Mouse (Mus musculus): ENCODE data around the gene Clcnka. TPM values are rescaled to one million over a fixed set of nuclear protein-coding genes. Genes with fewer than 3 reads are reported as not detected.

The Clcnka gene
- polyA plus RNA-seq, 1 experiment = not detected

DNA sequence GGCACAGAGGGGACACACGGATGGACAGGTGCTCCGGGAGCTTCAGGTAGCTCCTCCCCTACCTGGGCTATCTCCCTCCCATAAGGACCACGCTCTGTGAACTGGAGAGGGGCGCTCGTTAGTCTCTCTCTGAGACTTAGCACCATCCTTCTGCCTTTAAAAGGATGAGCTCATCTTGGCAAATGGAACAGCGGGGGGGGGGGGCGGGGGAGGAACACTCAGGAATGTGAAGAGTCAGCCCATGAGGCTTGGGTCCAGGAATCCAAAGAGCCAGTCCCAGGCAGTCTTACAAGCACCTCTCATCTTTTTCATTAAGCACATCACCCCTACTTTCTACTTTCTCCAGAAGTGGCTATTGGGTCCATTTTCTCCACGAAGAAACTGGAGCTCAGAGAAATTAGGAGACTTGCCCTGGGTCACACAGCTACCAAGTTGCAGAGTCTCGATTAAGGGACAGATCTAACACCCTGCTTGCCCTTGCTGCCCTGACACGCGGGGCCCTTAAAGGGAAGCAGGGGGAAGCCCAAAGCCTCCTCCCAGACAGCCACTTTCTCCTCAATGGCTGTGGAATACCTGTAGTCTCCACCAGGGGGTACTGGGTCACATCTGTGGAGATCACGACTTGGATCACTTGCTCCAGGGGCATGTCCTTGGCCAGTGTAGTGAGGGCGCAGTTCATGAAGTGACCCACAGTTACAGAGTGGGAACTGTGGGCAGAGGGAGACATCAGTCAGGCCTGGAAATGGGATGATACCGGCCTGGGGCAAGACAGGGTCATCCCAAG lies 8.2 kb upstream of the Clcnka start:
- Histone ChIP-seq H3K4me3 (ENCODE audit: insufficient read depth, low read depth, low read length) (no peak overlapping the region), H3K27ac (replicated peaks; ENCODE audit: low read depth, low read length) (no peak overlapping the region), H3K4me1 (ENCODE audit: control insufficient read depth, insufficient read depth, insufficient read length, low read length) (no peaks in the 10 kb centered on the region)

DNA sequence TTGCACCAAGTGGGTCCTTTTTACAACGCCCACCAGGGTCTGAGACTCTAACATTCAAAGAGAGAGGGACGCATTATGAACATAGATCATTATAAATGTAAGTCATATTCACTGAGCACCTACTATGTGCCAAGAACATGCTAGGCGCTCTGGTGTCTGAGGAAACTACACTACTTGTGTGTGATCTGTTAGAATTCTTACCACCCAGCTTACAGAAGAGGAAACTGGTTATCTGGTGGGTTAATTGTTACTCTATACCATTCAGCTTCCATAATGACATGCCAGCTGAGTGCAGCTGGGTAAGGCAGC lies 6.7 kb upstream of the Clcnka start:
- Histone ChIP-seq H3K27ac (replicated peaks; ENCODE audit: low read depth, low read length) (no peak overlapping the region), H3K4me1 (ENCODE audit: control insufficient read depth, insufficient read depth, insufficient read length, low read length) (no peaks in the 10 kb centered on the region), H3K4me3 (ENCODE audit: insufficient read depth, low read depth, low read length) (no peak overlapping the region)

DNA sequence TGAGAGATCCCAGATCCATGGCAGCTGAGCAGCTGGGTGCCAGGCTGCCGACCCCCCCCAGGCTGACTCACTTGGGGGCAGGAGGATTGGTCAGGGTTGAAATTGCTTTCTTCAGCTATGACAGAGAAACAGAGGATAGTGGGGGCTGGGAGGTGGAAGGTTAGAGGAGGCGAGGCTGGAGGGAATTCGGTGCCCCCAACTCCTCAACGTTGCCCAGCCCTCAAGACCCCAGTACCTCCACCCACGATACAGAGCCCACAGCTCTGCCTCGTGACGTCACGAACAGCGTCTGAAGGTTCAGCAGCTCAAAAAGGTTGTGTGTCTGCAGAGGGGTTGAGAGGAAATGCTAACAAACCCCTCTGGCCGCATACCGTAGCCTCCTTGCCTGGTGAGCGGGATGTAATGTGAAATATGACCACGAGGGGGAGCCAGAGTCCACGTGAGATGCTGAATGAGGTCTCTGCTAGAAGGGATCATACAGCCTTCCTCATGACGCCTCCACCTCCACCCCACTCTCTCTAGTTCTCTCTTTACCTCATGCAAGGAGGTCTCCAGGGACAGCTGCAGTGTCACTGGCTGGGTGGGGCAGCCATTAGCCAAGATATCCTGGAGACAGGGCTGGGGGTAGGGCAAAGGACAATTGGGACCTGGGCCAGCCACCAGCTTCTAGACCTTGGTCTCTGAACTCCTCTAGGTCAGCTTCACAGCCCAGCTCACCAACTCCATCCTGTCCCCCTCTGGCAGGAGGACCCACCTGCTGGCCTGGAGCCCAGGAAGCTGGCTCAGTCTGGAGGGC lies 6.2 kb upstream of the Clcnka start:
- H3K4me3 ChIP-seq (ENCODE audit: insufficient read depth, low read depth, low read length) = no peak overlapping the region
- no peak overlapping the region for H3K27ac ChIP-seq (replicated peaks; ENCODE audit: low read depth, low read length)
- H3K4me1 ChIP-seq (ENCODE audit: control insufficient read depth, insufficient read depth, insufficient read length, low read length) = no peaks in the 10 kb centered on the region

DNA sequence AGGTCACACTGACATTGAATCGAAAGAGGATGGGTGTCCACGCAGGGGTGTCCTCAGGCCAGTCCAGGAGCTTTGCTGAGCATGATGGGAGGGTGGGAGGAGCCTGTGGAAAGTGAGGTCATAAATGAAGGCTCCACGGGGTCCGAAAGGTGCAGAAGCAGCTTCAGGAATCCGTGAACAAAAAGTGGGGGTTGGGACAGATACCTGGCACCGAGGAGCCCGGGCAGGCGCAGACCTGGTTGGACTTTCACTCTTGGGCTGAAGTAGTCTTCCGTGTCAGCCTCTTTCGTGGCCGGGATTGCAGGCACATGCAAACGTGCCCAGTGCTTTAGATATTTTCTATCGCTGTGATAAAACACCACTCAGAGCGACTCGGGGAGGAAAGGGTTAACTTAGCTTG lies 1.6 kb upstream of the Clcnka start:
- H3K27ac ChIP-seq (replicated peaks; ENCODE audit: low read depth, low read length) = no peak overlapping the region
- no peak overlapping the region for H3K4me3 ChIP-seq (ENCODE audit: insufficient read depth, low read depth, low read length)
- H3K4me1 ChIP-seq (ENCODE audit: control insufficient read depth, insufficient read depth, insufficient read length, low read length) = no peaks in the 10 kb centered on the region

DNA sequence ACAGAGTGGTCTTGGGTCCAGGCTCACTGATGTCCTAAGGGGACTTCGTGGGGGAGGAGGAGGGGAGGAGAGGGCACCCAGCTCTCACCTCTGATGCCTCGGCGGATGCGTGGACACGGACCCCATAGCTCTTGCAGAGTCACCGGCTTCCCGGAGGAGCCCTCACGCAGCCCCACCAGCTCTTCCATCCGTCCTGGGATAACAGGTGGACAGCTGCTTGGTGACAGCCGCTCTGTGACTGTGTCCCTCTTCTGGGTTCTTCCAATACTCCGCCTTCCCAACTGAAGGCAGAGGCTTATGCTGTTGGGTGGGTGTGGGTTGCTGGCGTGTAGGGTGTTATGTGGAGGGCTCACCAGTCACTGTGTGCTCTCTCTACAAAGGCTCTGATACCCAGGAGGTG lies 663 bp downstream of the Clcnka start:
- Histone ChIP-seq H3K4me1 (ENCODE audit: control insufficient read depth, insufficient read depth, insufficient read length, low read length) (no peaks in the 10 kb centered on the region), H3K4me3 (ENCODE audit: insufficient read depth, low read depth, low read length) (no peak overlapping the region), H3K27ac (replicated peaks; ENCODE audit: low read depth, low read length) (no peak overlapping the region)

DNA sequence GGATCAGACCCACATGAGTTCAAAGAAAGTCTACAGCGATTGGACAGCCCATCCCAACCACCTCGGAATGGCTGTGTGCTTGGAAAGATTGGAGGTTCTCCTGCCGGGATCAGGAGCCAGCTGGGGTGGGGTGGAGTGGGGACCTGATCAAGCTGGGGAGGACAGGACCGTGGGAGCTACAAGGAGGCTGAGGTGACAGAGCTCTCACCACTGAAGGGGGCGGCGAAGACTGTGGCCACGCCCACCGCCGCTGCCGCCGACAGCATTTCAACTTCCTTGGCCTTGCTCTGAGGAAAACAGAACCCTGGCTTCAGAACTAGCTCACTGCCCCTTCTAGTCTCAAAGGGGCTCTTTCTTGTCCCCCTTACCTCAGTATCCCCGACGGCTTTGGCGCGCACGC lies 3.8 kb downstream of the Clcnka start:
- H3K4me3 ChIP-seq (ENCODE audit: insufficient read depth, low read depth, low read length) = no peak overlapping the region
- no peak overlapping the region for H3K27ac ChIP-seq (replicated peaks; ENCODE audit: low read depth, low read length)
- H3K4me1 ChIP-seq (ENCODE audit: control insufficient read depth, insufficient read depth, insufficient read length, low read length) = no peaks in the 10 kb centered on the region

DNA sequence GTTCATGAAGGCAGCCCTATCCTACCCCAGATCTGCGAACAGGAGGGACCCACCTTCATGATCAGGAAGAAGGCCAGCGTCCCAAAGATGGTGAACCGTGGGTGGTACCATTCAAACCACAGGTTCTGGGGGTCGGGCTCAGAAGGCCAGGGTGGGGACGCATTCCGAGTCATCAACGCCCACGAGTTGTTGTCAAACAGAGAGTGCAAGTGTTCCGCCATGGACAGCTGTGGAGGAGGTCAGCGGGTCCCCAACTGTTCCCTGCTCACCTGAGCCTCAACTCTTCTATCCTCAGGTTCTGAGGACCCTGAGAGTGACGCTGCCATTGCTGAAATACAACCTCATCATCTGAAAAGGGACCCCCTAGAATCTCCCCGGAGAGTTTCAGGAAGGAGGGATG lies 7.2 kb downstream of the Clcnka start:
- H3K4me3 ChIP-seq (ENCODE audit: insufficient read depth, low read depth, low read length) = no peak overlapping the region
- H3K27ac ChIP-seq (replicated peaks; ENCODE audit: low read depth, low read length) = no peak overlapping the region
- H3K4me1 ChIP-seq (ENCODE audit: control insufficient read depth, insufficient read depth, insufficient read length, low read length) = no peaks in the 10 kb centered on the region

DNA sequence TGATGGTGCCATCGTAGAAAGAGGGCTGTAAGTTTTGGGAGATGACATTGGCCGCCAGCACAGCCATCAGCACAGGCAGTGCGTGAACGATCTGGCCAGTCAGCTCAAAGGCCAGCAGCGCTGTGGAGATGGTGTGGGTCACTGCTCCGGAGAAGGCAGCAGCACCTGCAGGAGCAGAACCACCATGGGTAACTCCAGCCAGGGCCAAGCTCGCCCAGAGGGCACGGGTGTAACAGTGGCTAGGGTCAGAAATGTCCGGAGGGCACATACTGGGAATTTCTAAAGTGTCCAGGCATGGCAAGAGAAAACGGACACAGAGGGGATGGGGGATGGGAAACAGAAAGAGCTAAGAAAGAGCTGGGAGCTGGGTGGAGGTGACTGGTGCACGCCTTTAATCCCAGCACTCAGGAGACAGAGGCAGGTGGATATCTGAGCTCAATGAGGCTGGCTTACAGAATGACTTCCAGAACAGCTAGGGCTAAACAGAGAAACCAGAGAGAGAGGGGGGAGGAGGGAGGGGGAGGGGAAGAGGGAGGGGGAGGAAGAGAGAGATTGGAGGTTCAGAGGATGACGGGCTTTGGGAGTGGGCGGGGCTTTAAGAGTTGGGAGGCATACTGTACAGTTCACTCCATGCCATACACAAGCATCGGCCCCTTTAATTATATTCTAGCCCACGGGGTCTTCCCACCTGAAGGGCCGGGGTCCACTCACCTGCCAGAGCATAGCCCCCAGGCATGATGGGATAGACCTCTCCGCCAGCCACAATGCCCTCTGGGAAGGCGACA lies 9.0 kb downstream of the Clcnka start:
- H3K4me3 ChIP-seq (ENCODE audit: insufficient read depth, low read depth, low read length) = no peak overlapping the region
- no peak overlapping the region for H3K27ac ChIP-seq (replicated peaks; ENCODE audit: low read depth, low read length)
- H3K4me1 ChIP-seq (ENCODE audit: control insufficient read depth, insufficient read depth, insufficient read length, low read length) = no peaks in the 10 kb centered on the region

DNA sequence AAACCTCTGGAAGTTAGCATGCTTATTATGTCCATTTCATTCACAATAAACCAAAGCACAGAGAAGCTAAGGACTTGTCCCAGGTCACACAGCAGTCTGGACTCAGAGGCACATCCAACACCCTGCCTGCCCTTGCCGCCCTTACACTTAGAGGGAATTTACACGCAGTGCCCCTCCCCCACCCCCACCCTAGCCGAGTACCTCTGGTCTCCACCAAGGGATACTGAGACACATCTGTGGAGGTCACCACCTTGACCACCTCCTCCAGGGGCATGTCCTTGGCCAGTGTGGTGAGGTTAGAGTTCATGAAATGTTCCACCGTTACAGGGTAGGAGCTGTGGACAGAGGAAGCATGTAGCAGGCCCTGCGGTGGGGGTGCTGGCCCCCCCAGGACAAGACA lies 10.6 kb downstream of the Clcnka start:
- Histone ChIP-seq H3K4me1 (ENCODE audit: control insufficient read depth, insufficient read depth, insufficient read length, low read length) (no peaks in the 10 kb centered on the region), H3K4me3 (ENCODE audit: insufficient read depth, low read depth, low read length) (no peak overlapping the region), H3K27ac (replicated peaks; ENCODE audit: low read depth, low read length) (no peak overlapping the region)

DNA sequence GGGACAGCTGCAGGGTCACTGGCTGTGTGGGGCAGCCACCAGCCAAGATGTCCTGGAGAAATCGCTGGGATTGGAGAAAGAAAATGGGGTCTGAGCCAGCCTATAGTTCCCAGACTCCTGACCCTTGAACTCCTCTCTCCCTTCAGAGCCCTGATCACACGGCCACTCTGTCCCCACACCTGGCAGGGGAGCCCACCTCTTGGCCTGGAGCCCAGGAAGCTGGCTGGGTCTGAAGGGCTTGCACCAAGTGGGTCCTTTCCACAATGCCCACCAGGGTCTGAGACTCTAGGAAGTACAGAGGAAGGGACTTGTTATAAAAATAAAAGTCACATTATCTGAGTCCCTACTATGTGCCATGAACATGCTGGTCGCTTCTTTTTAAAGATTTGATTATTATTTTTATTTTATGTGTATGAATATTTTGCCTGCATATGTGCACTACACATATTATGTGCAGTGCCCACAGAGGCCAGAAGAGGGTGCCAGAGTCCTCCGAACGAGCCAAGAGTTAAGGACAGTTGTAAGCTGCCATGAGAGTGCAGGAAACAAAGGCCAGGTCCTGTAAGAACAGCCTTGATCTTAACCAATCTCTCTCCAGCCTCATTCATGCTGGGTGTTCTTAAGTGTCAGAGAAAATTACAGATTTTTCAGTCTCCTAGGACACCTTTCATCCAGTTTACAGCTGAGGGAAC lies 11.3 kb downstream of the Clcnka start:
- H3K4me1 ChIP-seq (ENCODE audit: control insufficient read depth, insufficient read depth, insufficient read length, low read length) = no peaks in the 10 kb centered on the region
- H3K4me3 ChIP-seq (ENCODE audit: insufficient read depth, low read depth, low read length) = no peak overlapping the region
- no peak overlapping the region for H3K27ac ChIP-seq (replicated peaks; ENCODE audit: low read depth, low read length)

DNA sequence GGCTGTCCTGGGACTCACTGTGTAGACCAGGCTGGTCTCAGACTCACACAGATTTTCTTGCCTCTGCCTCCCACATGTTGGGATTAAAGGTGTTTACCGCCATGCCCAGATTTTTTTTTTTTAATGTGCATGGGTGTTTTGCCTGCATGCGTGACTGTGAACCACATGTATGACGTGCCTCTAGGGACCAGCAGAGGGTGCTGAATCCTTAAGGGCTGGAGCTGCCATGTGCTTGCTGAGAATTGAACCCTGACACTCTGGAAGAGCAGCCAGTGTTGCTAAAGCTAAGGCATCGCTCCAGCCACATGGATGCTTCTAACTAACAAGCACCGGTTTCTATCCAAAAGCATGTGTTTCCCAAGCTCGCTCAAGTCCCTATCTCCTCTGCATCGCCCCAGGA lies 12.4 kb downstream of the Clcnka start:
- no peaks in the 10 kb centered on the region for H3K4me1 ChIP-seq (ENCODE audit: control insufficient read depth, insufficient read depth, insufficient read length, low read length)

DNA sequence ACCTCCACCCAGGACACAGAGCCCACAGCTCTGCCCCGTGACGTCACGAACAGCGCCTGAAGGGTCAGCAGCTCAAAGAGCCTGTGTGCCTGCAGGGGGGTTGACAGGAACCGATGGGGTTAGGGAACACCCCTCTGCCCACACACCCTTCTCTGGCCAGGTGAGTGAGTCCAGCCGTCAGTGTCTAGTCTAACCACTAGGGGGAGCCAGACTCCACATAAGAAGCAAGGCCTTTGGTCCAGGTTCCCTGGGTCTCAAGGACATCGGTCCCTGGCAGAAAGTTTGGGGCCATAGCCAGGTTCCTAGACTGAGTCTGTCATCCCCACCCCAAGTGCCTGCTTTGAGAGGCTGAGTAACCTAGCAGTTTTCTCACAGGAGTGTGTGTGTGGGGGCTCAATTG lies 13.2 kb downstream of the Clcnka start:
- H3K4me1 ChIP-seq (ENCODE audit: control insufficient read depth, insufficient read depth, insufficient read length, low read length) = no peaks in the 10 kb centered on the region
- H3K27ac ChIP-seq (replicated peaks; ENCODE audit: low read depth, low read length) = no peak overlapping the region
- H3K4me3 ChIP-seq (ENCODE audit: insufficient read depth, low read depth, low read length) = no peak overlapping the region

More for the DNA sequence above, 12.4 kb downstream of the Clcnka start:
- no peak overlapping the region for H3K27ac ChIP-seq (replicated peaks; ENCODE audit: low read depth, low read length)
- H3K4me3 ChIP-seq (ENCODE audit: insufficient read depth, low read depth, low read length) = no peak overlapping the region

DNA sequence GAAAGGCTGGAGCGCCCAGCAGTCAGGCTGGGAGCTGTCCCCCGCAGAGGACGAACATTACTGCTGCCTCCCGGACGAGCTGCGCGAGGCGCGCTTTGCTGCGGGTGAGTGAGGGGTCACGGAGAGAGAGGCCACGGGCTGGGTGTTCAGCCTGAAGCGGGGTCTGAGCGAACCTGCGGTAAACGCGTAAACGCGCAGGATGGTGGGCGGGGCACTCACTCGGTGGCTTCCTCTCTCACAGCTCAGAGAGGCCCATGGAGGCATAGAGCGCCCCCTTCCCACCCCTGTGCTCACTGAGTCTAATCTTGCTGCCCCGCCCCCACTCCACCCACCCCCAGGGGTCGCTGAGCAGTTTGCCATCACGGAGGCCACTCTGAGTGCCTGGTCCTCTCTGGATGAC lies 16.1 kb downstream of the Clcnka start:
- no peaks in the 10 kb centered on the region for H3K4me1 ChIP-seq (ENCODE audit: control insufficient read depth, insufficient read depth, insufficient read length, low read length)
- H3K4me3 ChIP-seq (ENCODE audit: insufficient read depth, low read depth, low read length) = no peak overlapping the region
- H3K27ac ChIP-seq (replicated peaks; ENCODE audit: low read depth, low read length) = no peak overlapping the region

DNA sequence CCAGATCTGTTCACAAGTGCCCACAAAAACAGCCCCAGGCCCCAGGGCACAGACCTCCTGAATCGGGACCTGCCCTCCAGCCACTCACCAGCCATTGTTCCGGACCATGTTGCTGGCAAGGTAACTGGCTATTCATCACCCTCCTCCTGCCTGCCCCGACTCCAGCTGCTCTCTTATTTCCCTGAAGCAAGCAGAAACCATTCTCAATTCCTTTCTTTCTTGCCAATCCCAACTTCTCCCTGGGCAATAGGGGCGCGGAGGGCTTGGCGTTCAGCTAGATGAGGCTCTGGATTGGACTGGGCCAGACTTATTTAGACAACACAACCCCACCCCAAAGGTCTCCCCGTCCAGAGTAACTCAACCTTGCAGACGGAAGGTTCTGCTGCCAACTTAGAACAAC lies 18.9 kb downstream of the Clcnka start:
- Histone ChIP-seq H3K27ac (replicated peaks; ENCODE audit: low read depth, low read length) (no peak overlapping the region), H3K4me1 (ENCODE audit: control insufficient read depth, insufficient read depth, insufficient read length, low read length) (no peaks in the 10 kb centered on the region), H3K4me3 (ENCODE audit: insufficient read depth, low read depth, low read length) (no peak overlapping the region)

DNA sequence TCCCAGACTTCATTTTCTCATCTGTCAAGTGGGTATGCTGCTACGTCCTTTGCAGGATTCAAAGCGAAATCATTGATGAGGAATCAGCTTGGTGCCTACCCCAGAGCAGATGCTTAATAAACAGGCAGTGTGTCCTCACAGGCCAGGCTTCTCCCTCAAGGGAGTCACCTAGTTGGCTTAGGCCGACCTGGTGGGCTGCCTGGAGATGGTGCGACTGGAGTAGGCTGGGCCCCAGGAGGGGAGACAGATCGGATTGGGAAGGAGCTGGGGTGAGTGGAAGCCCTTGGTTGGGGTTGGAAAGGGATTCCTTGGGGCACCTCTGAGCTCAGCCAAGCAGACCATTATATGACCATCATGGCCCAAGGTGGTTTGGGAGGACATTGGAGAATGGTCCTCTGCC lies 26.1 kb downstream of the Clcnka start:
- Histone ChIP-seq H3K27ac (replicated peaks; ENCODE audit: low read depth, low read length) (no peak overlapping the region), H3K4me3 (ENCODE audit: insufficient read depth, low read depth, low read length) (no peak overlapping the region), H3K4me1 (ENCODE audit: control insufficient read depth, insufficient read depth, insufficient read length, low read length) (no peaks in the 10 kb centered on the region)

All from brown adipose tissue, adult 24 weeks (tissue).